Mouse (Mus musculus) small intestine, adult 2 months (tissue): ENCODE results near the gene H2-Q7. TPM values are rescaled to one million over a fixed set of nuclear protein-coding genes. Genes with fewer than 3 reads are reported as not detected.

Experiments
- H3K27ac ChIP-seq: fragments of 200-500 bp; 2 replicates; pipeline ENCODE4 v1.5.1; 2012; ENCODE audit warnings: low read depth, low read length, control low read depth, inconsistent platforms; ENCODE audit not compliant: insufficient read depth
- H3K27me3 ChIP-seq: fragments of 200-500 bp; 2 replicates; pipeline ENCODE4 v1.6.1; 2012; ENCODE audit warnings: mild to moderate bottlenecking, moderate library complexity, low read length, inconsistent platforms; ENCODE audit not compliant: control insufficient read depth, insufficient read depth
- H3K36me3 ChIP-seq: fragments of 200-500 bp; 2 replicates; pipeline ENCODE4 v1.6.1; 2012; ENCODE audit warnings: mild to moderate bottlenecking, low read length, control low read depth, inconsistent platforms; ENCODE audit not compliant: control insufficient read depth, insufficient read depth
- H3K4me1 ChIP-seq: fragments of 200-500 bp; 2 replicates; pipeline ENCODE4 v1.6.1; 2012; ENCODE audit warnings: low read length, inconsistent platforms, mixed read lengths; ENCODE audit not compliant: control insufficient read depth, insufficient read depth, insufficient read length
- H3K4me3 ChIP-seq: fragments of 200-500 bp; 2 replicates; pipeline ENCODE4 v1.5.1; 2012; ENCODE audit warnings: low read depth, mild to moderate bottlenecking, control low read depth, inconsistent platforms, low read length, moderate library complexity
- CTCF ChIP-seq: fragments of 200-500 bp; IDR thresholded peaks from 2 replicates; pipeline ENCODE4 v1.5.1; 2012; ENCODE audit warnings: low read depth, mild to moderate bottlenecking, control low read depth, inconsistent platforms, low read length, moderate library complexity, mixed read lengths; ENCODE audit not compliant: insufficient replicate concordance, insufficient read length; ENCODE audit errors: extremely low read depth
- POLR2A ChIP-seq: fragments of 200-500 bp; IDR thresholded peaks from 2 replicates; pipeline ENCODE4 v1.6.1; 2012; ENCODE audit warnings: low read depth, mild to moderate bottlenecking, control low read depth, inconsistent platforms, low read length, moderate library complexity
- WGBS: fragments of 180-500 bp; shearing (Covaris S2); methylation state at CpG from one replicate; pipeline ENCODE4 v1.1.7; 2018; 5-methylcytosine and 5-hydroxymethylcytosine counted together
- polyA plus RNA-seq: library from polyadenylated mRNA; depleted of rRNA; stranded (reverse); fragments of >200 nt; gene quantifications from 2 replicates; pipeline ENCODE4 v1.2.3, GENCODE M21; 2012; rRNA removed

Gene H2-Q7
- polyA plus RNA-seq, 1 experiment: 186 TPM

- no peaks in the 10 kb centered on the region for H3K27me3 ChIP-seq
- 75% methylated on average over 5 of the region's 5 CpGs for whole genome bisulfite sequencing
- H3K27ac ChIP-seq: no peak overlapping the region
- TF ChIP-seq CTCF (no peak), POLR2A (no peak)
- H3K4me1 ChIP-seq: no peaks in the 10 kb centered on the region
- H3K36me3 ChIP-seq: no peaks in the 10 kb centered on the region
- H3K4me3 ChIP-seq: no peak overlapping the region
Observed at GRCm38 (mm10) chr17:35490320-35490719, 51.4 kb downstream of the H2-Q7 start.

Other genes with a start within 250 kb of the H2-Q7 start
- 26.2 and 32.9 TPM in 2 replicates for gene Ltb, start 244.7 kb upstream of the H2-Q7 start, polyA plus RNA-seq
- 0.94 and 1.8 TPM in 2 replicates for gene Tnf, start 237.1 kb upstream of the H2-Q7 start, polyA plus RNA-seq
- gene Lta, start 233.8 kb upstream of the H2-Q7 start, polyA plus RNA-seq: 0.47 and 0.66 TPM in 2 replicates
- 0.22 TPM in 1 of 2 replicates, not detected in the other for gene Gm16181, start 218.3 kb upstream of the H2-Q7 start, polyA plus RNA-seq
- gene Atp6v1g2, start 205.5 kb upstream of the H2-Q7 start, polyA plus RNA-seq: 1.0 and 2.8 TPM in 2 replicates
- gene Nfkbil1, start 203.4 kb upstream of the H2-Q7 start, polyA plus RNA-seq: 13.7 and 36.3 TPM in 2 replicates
- gene Ddx39b, start 197.4 kb upstream of the H2-Q7 start, polyA plus RNA-seq: 95.6 and 194 TPM in 2 replicates
- 776 and 1,546 TPM in 2 replicates for gene H2-D1, start 176.4 kb upstream of the H2-Q7 start, polyA plus RNA-seq
- gene H2-Q1, start 118.8 kb upstream of the H2-Q7 start, polyA plus RNA-seq: 36.3 and 83.4 TPM in 2 replicates
- 554 and 1,052 TPM in 2 replicates for gene H2-Q2, start 96.9 kb upstream of the H2-Q7 start, polyA plus RNA-seq
- 60.9 and 159 TPM in 2 replicates for gene H2-Q4, start 59.5 kb upstream of the H2-Q7 start, polyA plus RNA-seq
- 23.8 and 59.3 TPM in 2 replicates for gene H2-Q6, start 14.3 kb upstream of the H2-Q7 start, polyA plus RNA-seq
- 8.5 and 12.0 TPM in 2 replicates for gene H2-Q10, start 30.9 kb downstream of the H2-Q7 start, polyA plus RNA-seq
- not detected in 2 replicates for gene Pou5f1, start 66.9 kb downstream of the H2-Q7 start, polyA plus RNA-seq
- gene Tcf19, start 77.7 kb downstream of the H2-Q7 start, polyA plus RNA-seq: 7.3 and 8.1 TPM in 2 replicates
- gene Cchcr1, start 77.9 kb downstream of the H2-Q7 start, polyA plus RNA-seq: 3.2 and 3.5 TPM in 2 replicates
- 0.15 and 0.37 TPM in 2 replicates for gene Psors1c2, start 94.0 kb downstream of the H2-Q7 start, polyA plus RNA-seq
- gene Cdsn, start 113.0 kb downstream of the H2-Q7 start, polyA plus RNA-seq: 0.08 and 0.39 TPM in 2 replicates
- gene 2300002M23Rik, start 128.3 kb downstream of the H2-Q7 start, polyA plus RNA-seq: not detected in 2 replicates
- not detected in 2 replicates for gene Sfta2, start 162.4 kb downstream of the H2-Q7 start, polyA plus RNA-seq
- gene Gm9573, start 187.5 kb downstream of the H2-Q7 start, polyA plus RNA-seq: not detected in 2 replicates
- gene Mucl3, start 204.5 kb downstream of the H2-Q7 start, polyA plus RNA-seq: 0.23 and 85.7 TPM in 2 replicates
- 18.2 and 26.5 TPM in 2 replicates for gene Vars2, start 228.4 kb downstream of the H2-Q7 start, polyA plus RNA-seq
- 11.0 and 17.2 TPM in 2 replicates for gene Gtf2h4, start 234.6 kb downstream of the H2-Q7 start, polyA plus RNA-seq